Mouse (Mus musculus) small intestine, adult 2 months (tissue): Measurements from ENCODE around the gene Rbm33. TPM values are rescaled to one million over a fixed set of nuclear protein-coding genes. Genes with fewer than 3 reads are reported as not detected.

Experiments
- H3K27ac ChIP-seq: fragments of 200-500 bp; 2 replicates; pipeline ENCODE4 v1.5.1; 2012; ENCODE audit warnings: low read depth, low read length, control low read depth, inconsistent platforms; ENCODE audit not compliant: insufficient read depth
- H3K27me3 ChIP-seq: fragments of 200-500 bp; 2 replicates; pipeline ENCODE4 v1.6.1; 2012; ENCODE audit warnings: mild to moderate bottlenecking, moderate library complexity, low read length, inconsistent platforms; ENCODE audit not compliant: control insufficient read depth, insufficient read depth
- H3K36me3 ChIP-seq: fragments of 200-500 bp; 2 replicates; pipeline ENCODE4 v1.6.1; 2012; ENCODE audit warnings: mild to moderate bottlenecking, low read length, control low read depth, inconsistent platforms; ENCODE audit not compliant: control insufficient read depth, insufficient read depth
- H3K4me1 ChIP-seq: fragments of 200-500 bp; 2 replicates; pipeline ENCODE4 v1.6.1; 2012; ENCODE audit warnings: low read length, inconsistent platforms, mixed read lengths; ENCODE audit not compliant: control insufficient read depth, insufficient read depth, insufficient read length
- H3K4me3 ChIP-seq: fragments of 200-500 bp; 2 replicates; pipeline ENCODE4 v1.5.1; 2012; ENCODE audit warnings: low read depth, mild to moderate bottlenecking, control low read depth, inconsistent platforms, low read length, moderate library complexity
- CTCF ChIP-seq: fragments of 200-500 bp; IDR thresholded peaks from 2 replicates; pipeline ENCODE4 v1.5.1; 2012; ENCODE audit warnings: low read depth, mild to moderate bottlenecking, control low read depth, inconsistent platforms, low read length, moderate library complexity, mixed read lengths; ENCODE audit not compliant: insufficient replicate concordance, insufficient read length; ENCODE audit errors: extremely low read depth
- POLR2A ChIP-seq: fragments of 200-500 bp; IDR thresholded peaks from 2 replicates; pipeline ENCODE4 v1.6.1; 2012; ENCODE audit warnings: low read depth, mild to moderate bottlenecking, control low read depth, inconsistent platforms, low read length, moderate library complexity
- WGBS: fragments of 180-500 bp; shearing (Covaris S2); methylation state at CpG from one replicate; pipeline ENCODE4 v1.1.7; 2018; 5-methylcytosine and 5-hydroxymethylcytosine counted together
- polyA plus RNA-seq: library from polyadenylated mRNA; depleted of rRNA; stranded (reverse); fragments of >200 nt; gene quantifications from 2 replicates; pipeline ENCODE4 v1.2.3, GENCODE M21; 2012; rRNA removed

Gene Rbm33
- polyA plus RNA-seq, 1 experiment = 25.2 TPM

DNA sequence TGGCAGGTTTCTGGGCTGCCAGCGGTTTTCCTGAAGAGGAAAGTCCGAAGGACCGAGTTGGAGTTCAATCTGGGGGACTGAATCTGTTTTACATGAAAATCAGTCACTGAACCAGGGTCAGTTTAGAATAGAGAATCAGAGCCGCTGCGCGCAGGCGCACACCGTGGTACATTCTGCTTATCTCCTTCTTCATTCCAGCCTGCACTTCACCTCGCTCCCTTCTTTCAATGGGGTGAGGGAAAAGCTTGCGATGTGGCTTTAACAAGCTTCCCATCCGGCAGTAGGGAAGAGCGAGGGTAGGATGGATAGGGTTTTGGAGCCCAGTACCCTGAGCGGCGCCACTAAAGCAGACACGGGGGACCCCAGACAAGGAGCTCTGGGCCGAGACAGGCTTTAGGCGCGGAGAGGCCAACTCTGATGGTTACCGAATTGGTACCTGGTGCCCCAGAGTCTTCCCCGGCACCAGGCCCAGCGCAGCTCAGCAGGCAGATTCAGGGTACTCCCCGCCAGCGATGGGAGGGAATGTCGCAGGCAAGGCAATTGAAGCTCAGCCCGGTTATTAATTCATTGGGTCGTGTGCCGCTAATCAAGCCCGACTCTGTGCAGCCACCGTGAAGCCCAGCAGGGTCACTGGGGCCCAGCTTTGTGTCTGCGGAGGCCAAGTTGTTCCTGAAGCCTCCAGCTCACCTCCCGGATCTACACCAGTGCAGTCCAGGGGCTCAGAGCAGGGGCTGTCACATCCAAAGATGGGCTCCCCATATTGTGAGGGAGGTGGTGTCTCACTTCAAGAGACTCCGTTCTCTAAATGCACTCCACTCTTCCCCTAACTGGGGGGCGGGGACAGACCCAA, 146.0 kb downstream of the Rbm33 start:
- Histone ChIP-seq H3K4me1 (peaks cover 7% of the 10 kb centered on the region), H3K27ac (no peak overlapping the region), H3K36me3 (no peaks in the 10 kb centered on the region), H3K27me3 (peaks cover 52% of the 10 kb centered on the region), H3K4me3 (no peak overlapping the region)
- TF ChIP-seq POLR2A (no peak), CTCF (no peak)
- 54% methylated on average over 33 of the region's 33 CpGs for WGBS

DNA sequence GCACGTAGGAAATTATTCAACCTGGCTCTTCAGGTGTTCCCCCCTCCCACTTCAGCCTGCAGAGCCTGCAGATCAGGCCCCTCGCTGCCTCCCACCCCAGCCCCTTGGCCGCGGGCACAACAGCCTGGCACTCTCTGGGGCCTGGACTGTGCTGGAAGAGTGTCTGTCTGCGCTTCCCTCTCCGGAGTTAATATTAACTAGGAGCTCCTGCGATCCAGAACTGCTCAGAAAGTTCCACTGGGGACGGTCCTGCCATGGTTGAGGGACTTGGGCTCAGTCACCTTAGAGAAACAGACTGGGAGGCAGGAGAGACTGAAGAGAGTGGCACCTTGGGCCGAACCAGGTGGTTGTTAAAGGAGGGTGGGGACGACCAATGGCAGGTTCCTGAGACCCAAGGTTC, 146.7 kb downstream of the Rbm33 start:
- TF ChIP-seq CTCF = no peak
- no peak for TF ChIP-seq POLR2A
- Histone ChIP-seq H3K27me3 (peaks cover 47% of the 10 kb centered on the region), H3K36me3 (no peaks in the 10 kb centered on the region), H3K4me1 (peaks cover 3% of the 10 kb centered on the region; the same call in 1 of the 2 replicates), H3K27ac (no peak overlapping the region), H3K4me3 (peak overlapping the region; percentile 81)
- 4% methylated on average over 10 of the region's 10 CpGs for WGBS

DNA sequence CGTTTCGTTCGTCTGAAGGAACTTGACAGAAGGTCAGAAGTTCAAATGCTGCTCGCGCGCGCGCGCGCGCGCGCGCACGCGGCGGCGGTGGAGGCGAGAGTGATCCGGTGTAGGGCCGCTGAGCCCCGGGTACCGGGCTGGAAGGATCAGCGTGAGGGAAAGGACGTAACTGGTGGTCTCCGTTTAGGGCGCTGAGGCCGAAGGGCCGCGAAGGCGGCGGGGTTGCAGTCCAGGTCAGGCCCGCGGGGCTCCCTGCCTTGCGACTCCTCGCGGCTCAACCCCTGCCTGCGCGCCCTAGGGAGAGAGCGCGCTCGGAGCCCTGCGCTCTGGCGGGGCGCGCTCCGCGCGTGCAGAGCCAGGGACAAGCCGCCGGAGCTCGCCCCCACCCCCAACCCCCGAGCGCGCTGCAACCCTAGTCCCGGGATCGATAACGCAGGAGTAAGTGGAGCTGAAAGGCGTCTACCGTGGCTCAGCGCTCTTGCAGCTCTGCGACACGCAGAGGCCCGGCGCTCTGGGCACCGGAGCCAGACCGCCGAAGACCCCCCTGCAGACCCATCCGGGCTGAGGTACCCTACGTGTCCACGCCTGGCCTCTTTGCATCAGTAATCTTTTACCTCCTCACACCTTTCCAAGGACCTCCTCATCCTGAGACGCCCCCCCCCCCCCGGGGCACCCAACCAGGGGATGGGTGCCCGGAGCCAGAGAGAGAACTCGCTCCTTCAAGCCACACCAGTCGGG, 147.6 kb downstream of the Rbm33 start:
- Histone ChIP-seq H3K27ac (no peak overlapping the region), H3K36me3 (no peaks in the 10 kb centered on the region), H3K27me3 (peaks cover 41% of the 10 kb centered on the region), H3K4me1 (peaks cover 3% of the 10 kb centered on the region; the same call in 1 of the 2 replicates), H3K4me3 (peak overlapping the region; percentile 81)
- whole genome bisulfite sequencing = under 1% methylated on average over 76 of the region's 76 CpGs
- TF ChIP-seq POLR2A = no peak
- no peak for TF ChIP-seq CTCF

DNA sequence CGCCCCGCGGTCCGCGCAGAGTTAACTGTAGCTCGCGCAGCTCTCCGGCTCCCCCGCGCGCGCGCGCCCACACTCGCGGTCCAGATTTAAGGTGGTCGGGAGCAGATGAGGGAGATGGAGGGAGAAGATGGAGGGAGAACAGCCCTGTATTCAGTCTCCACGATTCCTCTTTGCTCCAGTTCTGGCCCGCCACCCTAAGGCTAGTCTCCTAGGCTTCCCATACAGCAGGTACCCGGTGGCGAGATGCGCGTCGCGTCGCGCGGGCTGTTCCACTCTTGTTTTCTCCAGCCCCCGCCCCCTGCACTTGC, 148.1 kb downstream of the Rbm33 start:
- Histone ChIP-seq H3K4me3 (peak overlapping the region; percentile 81), H3K27ac (no peak overlapping the region), H3K27me3 (peaks cover 36% of the 10 kb centered on the region), H3K4me1 (peaks cover 3% of the 10 kb centered on the region; the same call in 1 of the 2 replicates), H3K36me3 (no peaks in the 10 kb centered on the region)
- under 1% methylated on average over 29 of the region's 29 CpGs for WGBS
- TF ChIP-seq CTCF (no peak), POLR2A (no peak)

DNA sequence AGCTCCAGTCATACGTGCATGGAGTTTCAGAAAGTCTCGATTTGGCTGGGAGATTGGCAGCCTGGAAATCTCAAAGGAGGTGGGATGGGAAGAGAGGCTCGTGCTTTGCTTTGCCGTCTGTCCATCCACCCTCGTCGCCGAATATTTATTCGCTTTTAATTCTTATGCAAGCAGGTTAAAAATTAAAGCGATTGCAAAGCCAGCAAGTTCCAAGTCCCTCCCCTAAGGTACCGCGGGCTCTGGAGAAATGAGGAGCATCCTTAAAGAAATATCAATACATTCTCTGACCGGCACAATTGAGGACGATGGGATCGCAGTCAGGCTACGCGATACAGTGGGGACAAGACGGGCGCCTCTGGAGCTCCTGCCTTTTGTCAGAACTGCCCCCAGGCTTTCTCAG, 148.6 kb downstream of the Rbm33 start:
- Histone ChIP-seq H3K36me3 (no peaks in the 10 kb centered on the region), H3K27me3 (peaks cover 31% of the 10 kb centered on the region), H3K4me1 (peaks cover 3% of the 10 kb centered on the region; the same call in 1 of the 2 replicates), H3K27ac (no peak overlapping the region), H3K4me3 (peak overlapping the region; percentile 81)
- WGBS = 4% methylated on average over 18 of the region's 18 CpGs
- TF ChIP-seq CTCF = no peak
- TF ChIP-seq POLR2A = no peak

DNA sequence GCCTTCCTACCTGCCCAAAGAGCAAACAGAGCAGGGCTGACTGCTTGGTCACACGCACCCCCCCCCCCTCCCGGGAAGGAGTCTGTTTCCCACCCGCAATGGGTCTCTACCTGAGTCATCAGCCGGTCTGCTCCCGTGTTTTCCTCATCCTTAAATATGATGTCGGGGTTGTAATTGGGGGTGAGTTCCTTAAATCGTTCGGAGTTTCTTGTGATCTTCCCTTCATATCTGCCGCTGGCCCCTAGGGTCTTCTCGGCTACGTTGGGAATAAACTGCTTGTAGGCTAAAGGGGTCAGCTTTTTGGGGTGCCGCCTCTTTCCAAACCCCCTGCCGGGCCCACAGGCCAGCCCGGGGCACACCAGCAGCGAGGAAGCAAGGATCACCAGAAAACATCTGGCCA, 149.4 kb downstream of the Rbm33 start:
- H3K27ac ChIP-seq = no peak overlapping the region
- H3K36me3 ChIP-seq = no peaks in the 10 kb centered on the region
- H3K27me3 ChIP-seq = peaks cover 30% of the 10 kb centered on the region
- 2% methylated on average over 15 of the region's 15 CpGs for WGBS
- TF ChIP-seq CTCF (no peak), POLR2A (no peak)
- H3K4me1 ChIP-seq = peaks cover 3% of the 10 kb centered on the region; the same call in 1 of the 2 replicates
- H3K4me3 ChIP-seq = peak overlapping the region; percentile 26

DNA sequence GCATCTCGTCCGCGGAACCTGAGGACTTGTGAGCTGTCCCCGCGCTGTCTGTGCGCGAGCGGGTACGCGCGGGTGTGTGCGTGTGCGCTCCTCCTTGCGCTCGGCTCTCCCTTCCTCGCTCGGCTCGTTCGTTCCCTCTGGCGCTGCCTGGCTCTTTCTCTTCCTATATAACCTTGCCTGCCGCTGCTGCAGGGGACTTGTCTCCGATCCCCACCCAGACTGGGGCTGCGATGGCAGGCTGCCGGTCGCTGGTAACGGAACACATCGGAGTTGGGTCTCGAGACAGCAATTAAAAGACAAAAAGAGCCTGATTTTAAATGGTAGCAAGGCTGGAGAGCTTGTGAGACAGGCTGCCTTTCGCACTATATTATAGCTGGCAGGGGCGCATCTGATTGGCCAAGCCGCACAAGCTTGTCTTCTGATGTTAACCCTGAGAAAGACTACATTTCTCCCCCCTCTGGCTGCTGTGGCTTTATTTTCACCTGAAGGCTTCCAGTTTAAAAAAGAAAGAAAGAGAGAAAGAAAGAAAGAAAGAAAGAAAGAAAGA, 149.9 kb downstream of the Rbm33 start, which contains the start of gene Shh:
TSS of gene Shh (minus strand) at position 497 of the 547 bp plus-strand sequence.
- Histone ChIP-seq H3K36me3 (no peaks in the 10 kb centered on the region), H3K4me3 (peak within 1 kb of the TSS; percentile 26), H3K27me3 (peaks cover 30% of the 10 kb centered on the region), H3K27ac (no peak within 1 kb of the TSS), H3K4me1 (peaks cover 3% of the 10 kb centered on the region; the same call in 1 of the 2 replicates)
- WGBS = 5% methylated on average over 31 of the region's 31 CpGs
- no peak for TF ChIP-seq CTCF
- TF ChIP-seq POLR2A = no peak

Other genes with a start within 250 kb of the Rbm33 start
- gene Insig1, start 245.8 kb upstream of the Rbm33 start, polyA plus RNA-seq = 82.2 and 110 TPM in 2 replicates
- not detected in 2 replicates for gene En2, start 151.4 kb upstream of the Rbm33 start, polyA plus RNA-seq
- gene Cnpy1, start 71.3 kb upstream of the Rbm33 start, polyA plus RNA-seq = 2.0 and 2.3 TPM in 2 replicates
- 0.56 and 4.8 TPM in 2 replicates for gene Shh, start 150.1 kb downstream of the Rbm33 start, polyA plus RNA-seq